Mouse (Mus musculus) left cerebral cortex, postnatal 36 days (tissue): ENCODE measurements around the gene Bud31. TPM values are rescaled to one million over a fixed set of nuclear protein-coding genes. Genes with fewer than 3 reads are reported as not detected.
"Not testable (repeated sequence)": the region's sequence is repeated elsewhere in the genome, so short reads cannot be mapped to it uniquely, and the experiment has no call there.

ENCODE experiments used
- DNase-seq, 2 experiments: peaks; one replicate each; pipeline ENCODE4 v3.0.0; 2021 to 2022; ENCODE audit warnings: low spot score in 2 of 2, mixed read lengths in 1 of 2
- intact Hi-C: fragments of 180-260 bp; cut with DNase I; formaldehyde crosslinking; loops from one replicate; pipeline ENCODE4 v1.15.1; 2025
- total RNA-seq, 2 experiments: library from RNA; stranded (reverse); gene quantifications; 2 replicates each; pipeline ENCODE4 v1.2.3; 2021

The Bud31 gene
- total RNA-seq, 2 experiments from 2014 or later: 78.7 to 89.9 TPM

DNA sequence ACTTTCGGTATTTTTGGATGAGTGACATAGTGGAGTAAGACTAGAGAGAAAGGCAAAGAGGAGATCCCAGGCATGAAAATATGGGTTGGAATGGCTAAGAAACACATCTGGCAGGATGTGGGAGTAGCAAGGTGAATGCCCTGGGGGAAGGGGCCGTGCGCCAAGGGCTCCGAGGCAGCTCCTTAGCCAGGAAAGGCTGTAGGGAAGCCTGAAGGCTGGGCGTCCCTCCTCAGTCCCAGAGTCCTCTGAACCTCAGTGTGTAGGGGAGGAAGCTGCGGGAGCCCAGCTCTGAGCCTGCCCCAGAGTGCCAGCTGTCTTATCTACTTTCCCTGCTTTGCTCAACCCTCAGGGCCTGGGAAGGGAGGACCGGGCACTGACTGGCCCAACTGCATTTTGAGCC lies 19.2 kb upstream of the Bud31 start:
- intact Hi-C loops: no loop called here
- no peak for DNase-seq

DNA sequence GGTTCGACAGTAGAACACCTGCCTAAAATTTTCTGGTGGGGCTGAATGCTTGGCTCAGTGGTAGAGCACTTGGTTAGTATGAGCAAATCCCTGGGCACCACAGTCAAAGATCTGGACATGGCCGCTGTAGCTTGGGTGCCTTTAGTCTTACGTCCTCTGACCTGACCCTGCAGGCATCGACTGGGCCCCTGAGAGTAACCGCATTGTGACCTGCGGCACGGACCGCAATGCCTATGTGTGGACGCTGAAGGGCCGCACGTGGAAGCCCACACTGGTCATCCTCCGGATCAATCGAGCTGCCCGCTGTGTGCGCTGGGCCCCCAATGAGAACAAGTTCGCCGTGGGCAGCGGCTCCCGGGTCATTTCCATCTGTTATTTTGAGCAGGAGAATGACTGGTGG lies 16.8 kb upstream of the Bud31 start:
- intact Hi-C loops: no loop called here
- no peak for DNase-seq

DNA sequence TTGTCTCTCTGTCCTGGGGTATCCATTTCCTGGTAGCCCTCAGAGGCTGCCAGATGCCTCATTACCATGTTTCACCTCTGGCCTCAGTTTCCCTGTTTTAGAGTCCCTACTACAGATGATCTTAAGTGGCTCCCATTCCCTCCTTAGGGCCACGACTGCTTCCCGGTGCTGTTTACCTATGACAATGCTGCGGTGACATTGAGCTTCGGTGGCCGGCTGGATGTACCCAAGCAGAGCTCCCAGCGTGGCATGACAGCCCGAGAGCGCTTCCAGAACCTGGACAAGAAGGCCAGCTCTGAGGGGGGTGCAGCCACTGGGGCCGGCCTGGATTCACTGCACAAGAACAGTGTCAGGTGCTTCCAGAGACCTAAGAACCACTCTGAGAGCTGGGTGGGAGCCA lies 13.6 kb upstream of the Bud31 start:
- DNase-seq: no peak
- intact Hi-C loops: no loop called here

DNA sequence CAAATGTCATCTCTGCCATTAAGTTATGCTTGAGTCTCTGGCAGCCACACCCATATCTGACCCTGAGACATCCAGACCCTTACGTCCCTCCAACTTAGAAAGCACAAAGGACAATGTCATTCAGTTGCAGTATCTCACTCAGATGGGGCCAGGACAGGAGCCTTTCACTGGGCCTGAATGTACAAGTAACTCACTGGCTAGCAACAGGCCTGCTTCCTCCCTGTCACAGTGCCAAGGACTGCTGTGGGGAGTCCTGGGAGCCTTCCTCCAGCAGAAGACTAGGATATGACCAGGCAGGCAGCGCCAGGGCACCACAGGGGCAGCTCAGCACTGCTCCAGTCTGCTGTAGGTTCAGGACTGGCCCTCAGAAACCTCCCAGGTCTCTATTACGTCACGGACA lies 11.0 kb upstream of the Bud31 start:
- no peak for DNase-seq
- intact Hi-C loops: no loop called here

DNA sequence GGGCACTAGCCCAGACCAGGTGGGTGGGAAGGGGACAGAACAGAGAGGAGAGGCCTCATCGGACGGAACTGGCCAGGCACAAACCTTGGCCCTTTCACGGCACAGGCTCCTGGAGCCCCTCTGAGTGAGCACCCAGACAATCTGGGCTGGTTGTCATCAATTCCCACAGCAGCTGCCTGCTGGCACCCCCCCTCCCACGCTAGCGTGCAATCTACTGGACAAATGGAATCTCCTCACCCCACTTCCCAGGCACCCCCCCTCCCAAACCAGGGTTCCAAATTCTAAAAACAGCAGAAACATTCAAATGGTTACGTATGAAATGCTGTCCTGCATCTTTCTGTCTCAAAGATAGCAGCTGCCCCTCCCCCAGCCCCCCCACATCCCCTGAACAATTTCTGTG lies 10.4 kb upstream of the Bud31 start:
- intact Hi-C loops: not testable (repeated sequence)
- peak in 1 of 2 experiments; percentile 54 for DNase-seq

DNA sequence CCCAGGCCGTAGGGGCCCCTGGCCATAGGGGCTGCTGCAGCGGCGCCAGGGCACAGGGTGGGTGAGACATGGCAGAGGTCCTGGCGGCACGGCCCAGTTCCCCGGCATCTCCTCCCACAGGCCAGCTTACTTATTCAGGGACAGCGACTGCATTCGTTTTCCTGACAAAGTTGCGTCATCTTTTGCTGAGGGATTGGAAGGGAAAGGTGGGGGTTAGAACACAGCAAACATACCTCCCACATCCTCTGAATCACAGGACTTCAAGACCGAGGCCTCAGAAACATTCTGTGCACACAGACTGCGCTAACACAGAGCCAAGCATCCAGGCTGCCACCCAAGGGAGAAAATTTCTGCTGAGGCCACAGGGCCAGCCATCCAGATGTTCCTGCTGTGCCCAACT lies 10.0 kb upstream of the Bud31 start:
- peak; percentile 59 to 72 for DNase-seq
- intact Hi-C loops: no loop called here

DNA sequence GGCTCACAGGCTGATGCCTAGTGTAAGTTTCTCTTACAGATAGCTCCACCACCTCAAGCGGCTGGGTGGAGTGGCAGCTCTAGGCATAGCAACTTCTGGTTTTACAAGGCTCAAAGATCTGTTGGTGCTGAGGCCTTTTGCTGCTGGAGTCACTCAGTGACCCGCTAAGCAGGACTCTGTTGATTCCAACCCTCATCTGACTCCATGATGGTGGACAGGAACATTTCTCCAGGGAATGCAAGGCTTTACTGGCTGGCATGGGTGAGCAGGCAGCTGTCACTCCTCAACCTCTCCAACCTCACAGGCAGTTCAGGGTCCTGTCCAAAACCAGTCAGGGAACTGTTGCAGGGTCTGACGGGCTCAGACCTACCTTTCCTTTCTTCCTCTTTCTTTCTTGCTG lies 9.2 kb upstream of the Bud31 start:
- intact Hi-C loops: no loop called here
- no peak for DNase-seq

DNA sequence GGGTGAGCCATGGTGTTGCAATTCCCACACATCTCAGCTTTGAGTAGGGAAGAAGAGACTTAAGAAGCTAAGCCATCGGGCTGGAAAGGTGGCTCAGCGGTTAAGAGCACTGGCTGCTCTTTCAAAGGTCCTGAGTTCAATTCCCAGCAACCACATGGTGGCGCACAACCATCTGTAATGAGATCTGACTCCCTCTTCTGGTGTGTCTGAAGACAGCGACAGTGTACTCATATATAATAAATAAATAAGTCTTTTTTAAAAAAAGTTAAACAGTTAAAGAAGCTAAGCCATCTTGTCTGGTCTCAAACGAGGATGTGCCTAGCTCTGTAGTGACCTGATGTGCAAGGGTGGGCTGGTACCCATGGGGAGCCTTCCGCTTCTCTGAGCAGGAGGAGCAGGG lies 6.9 kb upstream of the Bud31 start:
- DNase-seq, intact Hi-C loops: not testable (repeated sequence)

DNA sequence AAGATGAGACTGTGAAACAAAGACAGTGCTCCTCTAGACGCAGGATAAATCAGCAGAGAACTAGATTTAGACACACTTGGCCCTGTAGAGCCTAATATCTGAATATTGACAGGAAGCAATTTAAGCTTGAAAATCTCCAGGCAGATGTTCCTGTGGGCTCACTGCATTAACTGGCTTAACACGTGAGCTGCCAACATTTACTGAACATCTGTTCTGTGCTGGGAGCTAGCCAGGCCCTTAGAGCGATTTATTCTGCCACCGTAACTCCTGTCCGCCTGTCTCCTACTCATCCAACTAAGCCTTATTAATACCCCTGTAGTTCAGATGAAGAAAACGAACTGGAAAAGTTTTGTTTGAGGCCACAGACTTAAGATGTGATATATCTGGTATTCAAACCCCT lies 1.3 kb upstream of the Bud31 start:
- DNase-seq: no peak
- intact Hi-C loops: no loop called here

DNA sequence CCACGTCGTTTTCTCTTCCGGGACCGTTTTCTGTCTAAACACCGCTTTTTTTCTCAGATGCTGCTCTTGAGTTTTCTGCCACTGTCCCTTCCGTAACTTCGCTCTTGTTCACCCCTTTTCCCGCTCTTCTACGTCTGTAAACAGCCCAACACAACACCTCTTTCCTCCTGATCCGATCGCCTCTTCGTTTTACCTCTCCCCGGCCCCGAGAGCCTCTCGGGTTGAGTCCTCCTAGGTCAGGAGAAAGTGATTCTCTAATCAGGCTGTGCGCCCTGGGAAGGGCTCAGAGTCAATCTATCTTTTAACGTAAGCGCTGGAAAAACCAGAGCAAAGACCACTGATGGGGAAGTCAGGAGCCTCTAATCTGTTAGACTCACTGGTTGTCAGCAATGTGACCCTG lies 449 bp downstream of the Bud31 start:
- DNase-seq: no peak
- intact Hi-C loops: loop anchor here (2.0 kb wide), 1 partner anchor 26 kb away; the partner anchor contains the start of genes Cpsf4 and Ptcd1

DNA sequence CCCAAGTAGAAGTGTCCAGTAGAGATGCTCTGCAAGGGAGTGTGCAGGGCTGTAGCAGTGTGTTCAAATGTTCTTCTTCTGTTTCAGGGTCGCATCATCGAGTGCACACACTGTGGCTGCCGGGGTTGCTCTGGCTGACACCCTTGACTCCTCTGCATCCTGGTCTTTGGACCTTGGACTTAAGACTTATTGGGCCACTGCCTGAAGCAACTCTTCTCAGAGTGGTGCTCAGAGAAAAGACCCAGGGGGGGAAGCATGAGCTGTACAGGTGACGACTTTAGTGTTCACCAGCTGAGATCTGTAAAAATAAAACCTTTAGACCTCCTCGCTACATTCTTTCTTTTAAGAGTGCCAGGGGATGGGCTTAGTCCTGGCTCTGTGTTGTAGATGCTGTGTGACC lies 7.6 kb downstream of the Bud31 start:
- DNase-seq: no peak
- intact Hi-C loops: no loop called here

DNA sequence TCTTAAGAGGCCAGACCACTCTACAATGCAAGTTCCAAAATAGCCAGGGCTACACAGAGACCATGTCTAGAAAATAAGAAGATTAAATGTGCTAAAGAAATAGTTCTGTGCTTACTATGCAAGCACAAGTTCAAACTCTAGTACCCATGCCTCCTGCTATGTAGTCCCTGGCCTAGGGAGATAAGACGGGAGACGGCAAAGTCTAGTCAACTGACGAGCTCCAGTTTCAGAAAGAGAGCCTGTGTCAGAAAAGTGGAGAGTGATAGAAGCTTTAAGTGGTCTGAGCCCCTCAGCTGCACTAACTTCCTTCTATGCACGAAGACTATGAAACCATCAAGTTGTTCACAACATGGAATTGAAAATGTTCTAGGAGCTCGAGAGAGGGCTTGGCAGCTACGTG lies 9.1 kb downstream of the Bud31 start:
- DNase-seq: no peak

DNA sequence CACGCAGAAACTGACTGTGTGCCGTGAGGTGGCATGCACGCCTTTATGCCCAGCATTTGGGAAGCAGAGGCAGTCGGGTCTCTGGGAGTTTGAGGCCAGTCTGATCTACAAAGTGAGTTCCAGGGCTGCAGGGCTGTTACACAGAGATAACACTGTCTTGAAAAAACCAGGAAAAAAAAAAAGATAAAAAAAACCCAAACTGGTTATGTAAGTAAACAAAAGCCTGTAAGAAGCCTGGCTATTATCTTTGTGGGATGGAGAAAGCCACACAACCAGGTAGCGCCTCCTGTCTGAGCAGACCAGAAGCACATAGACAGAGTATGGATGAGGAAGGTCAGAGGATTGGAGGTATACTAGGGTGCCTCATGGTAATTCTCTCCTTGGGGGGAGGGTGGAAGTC lies 12.5 kb downstream of the Bud31 start:
- DNase-seq: no peak

More for the DNA sequence above, 9.1 kb downstream of the Bud31 start:
- intact Hi-C loops: no loop called here

DNA sequence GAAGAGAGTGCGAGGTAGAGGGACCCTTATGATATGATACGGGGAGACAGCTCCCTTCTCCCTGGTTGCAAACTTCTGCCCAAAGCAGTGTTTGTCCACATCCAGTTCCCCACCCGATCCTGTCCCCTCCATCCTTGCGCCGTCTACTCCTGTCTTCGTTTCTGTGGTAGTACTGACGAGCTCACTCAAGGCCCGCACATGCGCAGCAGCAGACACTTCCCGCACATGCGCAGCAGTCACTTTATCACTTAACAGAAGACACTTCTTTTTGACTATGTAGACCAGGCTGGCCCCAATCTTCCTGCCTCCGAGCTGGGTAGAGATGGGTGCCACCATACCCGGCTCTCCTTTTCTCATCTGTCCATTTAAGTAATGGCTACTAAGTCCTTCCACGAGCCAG lies 21.2 kb downstream of the Bud31 start:
- intact Hi-C loops: no loop called here
- no peak for DNase-seq

More for the DNA sequence above, 12.5 kb downstream of the Bud31 start:
- intact Hi-C loops: no loop called here

DNA sequence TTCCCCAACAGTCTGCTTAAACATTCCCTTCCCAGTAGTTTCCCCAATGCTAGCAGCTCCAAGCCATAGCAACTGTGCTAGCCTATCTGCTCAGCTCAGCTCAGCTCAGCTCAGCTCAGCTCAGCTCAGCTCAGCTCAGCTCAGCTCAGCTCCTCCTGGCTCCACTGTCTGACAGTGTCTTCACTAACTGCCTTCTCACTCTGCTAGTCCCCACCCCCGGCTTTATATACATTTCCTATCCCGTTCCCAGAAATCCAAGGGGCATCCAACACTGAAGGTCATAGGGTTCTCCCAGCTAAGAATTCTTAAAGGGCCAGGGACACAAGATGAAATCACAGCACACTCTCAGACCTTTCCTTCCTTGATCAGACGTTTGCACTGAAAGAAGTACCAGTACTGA lies 24.5 kb downstream of the Bud31 start:
- intact Hi-C loops: no loop called here
- no peak for DNase-seq

DNA sequence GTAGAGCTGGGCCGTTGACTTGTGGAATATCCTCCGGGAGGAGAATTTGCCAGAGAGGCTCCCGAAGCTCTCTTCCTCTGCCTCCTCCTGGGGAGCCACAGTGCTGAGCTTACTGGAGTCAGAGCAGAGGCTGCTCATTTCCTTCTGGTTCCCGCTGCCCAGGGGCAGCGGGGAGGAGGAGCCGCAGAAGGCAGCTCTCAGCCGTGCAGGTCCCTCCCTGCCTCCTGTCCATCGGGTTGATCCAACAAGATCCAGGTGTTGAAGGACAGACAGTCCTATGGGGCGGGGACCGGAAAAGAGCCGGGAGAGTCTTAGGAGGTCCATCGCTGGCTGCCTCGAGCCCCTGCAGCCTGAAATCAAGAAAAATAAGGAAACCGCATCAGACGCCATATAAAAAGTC lies 25.0 kb downstream of the Bud31 start:
- intact Hi-C loops: no loop called here

DNA sequence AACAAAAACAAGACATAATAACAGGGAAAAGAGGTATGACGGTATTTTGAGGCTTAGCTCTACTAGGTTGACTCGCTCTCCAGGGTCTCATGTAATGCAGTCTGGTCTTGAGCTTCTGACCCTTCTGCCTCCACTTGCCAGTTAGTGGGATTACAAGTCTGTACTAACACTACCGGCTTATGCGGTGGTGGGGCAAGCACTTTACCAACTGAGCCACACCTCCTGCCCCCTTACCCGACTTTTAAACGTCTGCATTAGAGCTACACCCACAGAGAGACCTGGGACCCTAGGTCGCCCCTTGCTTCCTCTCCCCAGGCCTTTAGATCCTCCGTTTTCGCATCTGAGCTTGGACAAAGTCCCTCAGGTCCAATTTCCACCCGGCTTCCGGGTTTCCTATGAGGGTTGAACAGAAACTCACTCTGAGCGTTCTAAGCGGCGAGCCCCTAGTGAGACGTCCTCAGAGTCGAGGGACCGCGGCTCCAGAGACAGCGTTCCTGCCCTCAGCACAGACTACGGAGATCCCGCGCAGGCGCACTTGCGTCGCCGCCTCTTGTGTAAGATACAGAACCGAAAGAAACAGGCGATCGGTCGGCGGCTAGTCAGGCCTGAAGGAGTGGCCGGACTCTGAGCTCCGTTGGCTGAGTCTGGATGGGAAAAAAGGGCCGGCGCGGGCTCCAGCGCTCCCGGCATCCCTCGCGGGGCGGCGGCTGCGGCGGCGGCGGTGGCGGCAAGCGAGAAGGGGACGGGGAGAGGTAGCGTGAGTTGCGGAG lies 26.6 kb downstream of the Bud31 start, which contains the start of the genes Ptcd1 and Cpsf4:
TSS of gene Ptcd1 (minus strand) at position 573 of the 770 bp plus-strand sequence.
TSS of gene Cpsf4 (plus strand) at position 678 of the 770 bp plus-strand sequence.
- intact Hi-C loops: loop anchor here (2.0 kb wide), 1 partner anchor 26 kb away; the partner anchor contains the start of genes Bud31 and Pdap1
- peak; percentile 98 to 99 for DNase-seq

More for the DNA sequence above, 25.0 kb downstream of the Bud31 start:
- no peak for DNase-seq

DNA sequence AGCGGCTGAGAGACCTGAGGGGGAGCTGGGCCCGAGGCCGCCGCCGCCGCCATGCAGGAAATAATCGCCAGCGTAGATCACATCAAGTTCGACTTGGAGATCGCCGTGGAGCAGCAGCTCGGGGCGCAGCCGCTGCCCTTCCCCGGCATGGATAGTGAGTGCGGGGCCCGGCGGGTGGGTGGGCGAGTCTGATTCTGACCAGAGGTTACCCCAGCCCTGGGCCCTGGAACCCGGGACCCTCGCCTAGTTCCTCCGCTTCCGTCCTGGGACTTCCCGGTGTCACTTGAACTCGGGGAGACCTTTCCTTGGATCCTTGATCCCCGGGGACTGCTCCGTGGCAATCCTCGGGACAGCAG lies 27.1 kb downstream of the Bud31 start:
- intact Hi-C loops: loop anchor here (2.0 kb wide), 1 partner anchor 26 kb away; the partner anchor contains the start of genes Bud31 and Pdap1
- no peak for DNase-seq

DNA sequence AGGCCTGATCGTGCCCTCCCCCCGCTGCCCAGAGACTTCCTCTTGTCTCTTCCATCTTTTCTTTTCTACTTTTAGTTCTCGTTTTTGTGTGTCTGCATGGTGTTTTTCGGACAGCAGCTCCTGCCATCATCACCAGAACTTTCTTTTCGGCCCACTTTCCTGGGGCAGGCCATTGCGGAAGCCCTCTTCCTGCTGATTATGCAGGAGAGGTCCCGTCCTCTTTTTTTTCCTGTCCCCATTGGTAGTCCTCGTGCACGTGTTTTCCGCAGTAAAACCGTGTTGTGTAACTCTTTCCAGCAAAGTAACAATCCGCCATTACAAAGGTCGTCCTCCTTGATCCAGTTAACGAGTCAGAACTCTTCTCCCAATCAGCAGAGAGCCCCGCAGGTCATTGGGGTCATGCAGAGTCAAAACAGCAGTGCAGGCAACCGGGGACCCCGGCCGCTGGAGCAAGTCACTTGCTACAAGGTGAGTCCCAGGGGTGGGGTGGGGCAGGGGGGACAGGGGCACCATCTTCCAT lies 38.4 kb downstream of the Bud31 start:
- DNase-seq: no peak
- intact Hi-C loops: no loop called here

DNA sequence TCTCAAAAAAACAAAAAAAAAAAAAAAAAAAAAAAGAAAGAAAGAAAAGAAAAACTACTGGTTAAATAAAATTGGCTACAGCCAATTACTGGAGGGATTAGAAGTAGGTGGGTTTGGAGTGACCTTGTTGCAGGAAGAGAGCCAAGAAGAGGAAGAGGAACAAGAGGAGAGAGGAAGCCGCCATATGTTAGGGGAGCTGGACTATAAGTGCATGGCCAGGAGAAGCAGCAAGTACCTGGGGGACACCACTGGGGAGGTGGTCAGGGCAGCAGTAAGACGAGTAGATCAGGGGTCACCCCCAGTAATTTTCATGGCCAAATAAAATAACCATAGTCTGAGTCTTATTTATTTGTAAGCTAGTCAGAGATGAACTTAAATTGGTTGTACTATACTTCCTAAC lies 45.1 kb downstream of the Bud31 start:
- intact Hi-C loops: no loop called here
- DNase-seq: no peak

DNA sequence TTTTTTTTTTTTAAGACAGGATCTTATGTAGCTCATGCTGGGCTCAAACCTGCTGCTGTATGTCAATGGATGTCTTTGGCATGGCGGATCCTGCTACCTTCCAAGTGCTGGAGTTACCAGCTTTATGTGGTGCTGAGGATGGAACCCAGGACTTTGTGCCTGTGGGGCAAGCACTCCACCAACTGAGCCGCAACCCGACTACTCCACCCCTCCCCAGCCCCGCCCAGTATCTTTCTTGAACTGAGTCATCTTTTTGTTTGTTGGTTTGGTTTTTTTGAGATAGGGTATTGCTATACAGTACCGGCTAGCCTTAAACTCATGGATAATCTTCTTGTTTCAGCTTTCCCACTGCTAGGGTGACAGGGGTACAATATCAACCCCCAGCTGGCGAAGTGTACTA lies 49.3 kb downstream of the Bud31 start:
- no peak for DNase-seq
- intact Hi-C loops: no loop called here
